Mouse (Mus musculus): ENCODE data around the gene Ptpra. TPM values are rescaled to one million over a fixed set of nuclear protein-coding genes. Genes with fewer than 3 reads are reported as not detected.

Ptpra gene
- total RNA-seq (2021), result 10 to 100 TPM; 15.5 to 20.6 TPM
- long read RNA-seq, experiment 1, full-length matches to known transcripts, result 7 of 14 reads
- long read RNA-seq, experiment 1, partial matches to known transcripts, result 2 of 14 reads
- long read RNA-seq, experiment 1, other reads (novel, unspliced or antisense), result 5 of 14 reads
- long read RNA-seq, experiment 2, full-length matches to known transcripts, result 10 of 26 reads
- long read RNA-seq, experiment 2, partial matches to known transcripts, result 4 of 26 reads
- long read RNA-seq, experiment 2, other reads (novel, unspliced or antisense), result 12 of 26 reads

GRCm38 (mm10) chr2:130449794-130450433 lies at the start of gene Ptpra:
Ptpra (plus strand) TSS chr2:130450278.
- intact Hi-C loops (cut with DNase I), result no loop called here
- peak; percentile 88 to 89 for DNase-seq

DNA sequence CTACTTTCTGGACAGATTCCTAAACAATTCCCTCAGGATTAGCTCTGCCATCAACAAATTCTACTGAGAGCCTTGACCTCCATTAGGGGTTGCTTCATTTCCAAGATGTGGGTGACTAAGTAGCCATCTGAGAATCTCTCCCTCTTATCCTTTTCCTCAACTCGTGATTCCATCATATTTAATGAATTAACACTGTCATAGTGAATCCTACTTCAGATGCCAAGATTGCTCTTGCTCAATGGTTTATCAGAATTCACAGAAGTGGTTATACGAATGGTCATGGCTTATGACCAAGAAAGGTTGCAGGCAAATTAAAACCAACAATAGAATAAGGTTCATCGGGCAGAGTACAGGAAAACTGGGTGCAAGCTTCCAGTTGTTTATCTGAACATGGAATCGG lies 48.2 kb upstream of the Ptpra start:
- intact Hi-C loops (cut with DNase I), result no loop called here
- no peak for DNase-seq

DNA sequence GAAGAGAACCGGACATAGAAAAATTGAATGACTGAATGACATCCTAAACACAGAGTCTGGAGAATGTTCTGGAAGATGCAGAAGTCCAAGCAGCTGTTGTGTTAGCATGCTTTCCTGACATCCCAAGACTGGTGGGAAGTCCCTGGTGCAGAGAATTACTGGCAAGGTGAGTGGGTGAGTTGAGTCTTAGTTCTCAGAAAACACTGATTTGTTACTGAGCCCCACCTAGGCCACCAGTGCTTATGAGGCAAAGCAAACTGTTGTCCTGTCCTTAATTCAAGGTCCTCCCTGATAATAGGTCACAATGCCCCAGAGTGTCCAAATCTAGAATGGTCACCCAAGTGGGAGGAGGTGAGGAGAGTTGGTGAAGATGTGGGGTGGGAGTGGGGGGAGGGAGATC lies 45.1 kb upstream of the Ptpra start, which contains the start of the genes Gm28372 and 1700020A23Rik:
Gene Gm28372 (plus strand): TSS at position 301 of the 400 bp plus-strand sequence.
Gene 1700020A23Rik (plus strand): TSS at position 321 of the 400 bp plus-strand sequence.
- no peak for DNase-seq

GRCm38 (mm10) chr2:130406178-130406577 lies 43.9 kb upstream of the Ptpra start, which contains the start of gene Tmem239:
Tmem239 (plus strand) TSS chr2:130406478.
- no peak for DNase-seq
- intact Hi-C loops (cut with DNase I), result no loop called here

More for the DNA sequence above, 45.1 kb upstream of the Ptpra start, which contains the start of the genes Gm28372 and 1700020A23Rik:
- intact Hi-C loops (cut with DNase I), result no loop called here

DNA sequence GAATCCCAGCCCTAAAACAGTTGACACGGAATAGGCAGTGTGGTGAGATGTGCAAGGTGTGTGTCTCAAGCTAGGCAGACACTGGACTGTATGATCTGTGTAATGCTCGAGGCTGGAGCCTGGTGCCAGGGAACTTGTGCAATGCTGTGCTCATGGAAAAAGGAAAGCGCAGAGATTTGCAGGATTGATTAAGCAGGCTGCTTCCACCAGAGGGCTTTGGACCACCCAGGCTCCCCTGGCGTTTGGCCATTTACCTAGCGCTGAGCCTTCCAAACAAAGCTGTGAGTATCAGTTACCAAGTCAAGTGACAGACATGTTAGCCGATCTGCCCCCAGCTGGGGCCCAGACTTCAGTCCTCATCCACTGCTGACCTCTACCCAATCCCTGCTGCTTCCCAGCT lies 41.9 kb upstream of the Ptpra start:
- DNase-seq, result no peak
- intact Hi-C loops (cut with DNase I), result no loop called here

DNA sequence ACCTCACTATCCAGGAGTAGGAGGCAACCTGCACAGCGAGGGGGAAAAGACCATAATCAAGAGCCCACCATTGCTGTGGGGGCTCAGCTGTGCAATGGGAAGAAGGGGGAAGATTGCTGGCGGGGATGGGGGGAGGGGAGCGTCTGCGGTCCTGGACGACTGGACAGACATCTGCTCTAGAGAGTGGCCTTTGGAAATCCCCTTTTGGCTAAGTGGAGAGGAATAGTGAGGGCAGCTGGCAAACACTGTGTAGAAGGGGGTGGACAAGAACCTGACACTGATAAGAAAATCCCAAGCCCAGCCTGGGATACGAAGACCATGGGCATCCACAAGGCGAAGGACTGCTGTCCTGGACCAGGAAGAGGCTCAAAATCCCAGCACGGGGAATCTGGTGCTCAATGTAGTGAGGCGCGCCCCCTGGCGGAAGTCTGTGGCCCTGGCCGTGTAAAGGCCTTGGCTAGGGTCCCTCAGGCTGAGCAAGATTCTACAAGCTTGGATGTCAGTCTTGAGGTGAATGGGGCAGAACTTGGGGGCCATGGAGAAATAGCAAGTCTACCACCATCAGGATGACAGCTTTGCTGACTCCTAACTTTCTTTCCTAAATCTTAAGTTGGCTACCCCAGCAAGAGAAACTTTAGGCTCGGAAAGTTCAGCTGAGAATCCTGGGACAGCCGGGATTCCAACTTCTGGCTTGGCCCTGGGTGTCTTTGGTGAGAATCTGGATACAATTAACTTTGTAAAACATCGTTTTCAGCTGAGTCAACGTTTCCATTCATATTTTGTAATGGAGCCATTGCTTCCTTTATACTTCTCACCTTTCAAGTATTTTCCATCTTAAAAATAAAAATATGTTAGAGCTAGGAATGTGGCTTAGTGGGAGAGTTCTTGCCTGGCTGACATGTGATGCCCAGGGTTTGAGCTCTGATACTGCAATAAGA lies 38.3 kb upstream of the Ptpra start:
- intact Hi-C loops (cut with DNase I), result loop anchor here (2.0 kb wide), 1 partner anchor 117 kb away; the partner anchor contains the start of gene Ebf4
- peak; percentile 80 to 81 for DNase-seq

DNA sequence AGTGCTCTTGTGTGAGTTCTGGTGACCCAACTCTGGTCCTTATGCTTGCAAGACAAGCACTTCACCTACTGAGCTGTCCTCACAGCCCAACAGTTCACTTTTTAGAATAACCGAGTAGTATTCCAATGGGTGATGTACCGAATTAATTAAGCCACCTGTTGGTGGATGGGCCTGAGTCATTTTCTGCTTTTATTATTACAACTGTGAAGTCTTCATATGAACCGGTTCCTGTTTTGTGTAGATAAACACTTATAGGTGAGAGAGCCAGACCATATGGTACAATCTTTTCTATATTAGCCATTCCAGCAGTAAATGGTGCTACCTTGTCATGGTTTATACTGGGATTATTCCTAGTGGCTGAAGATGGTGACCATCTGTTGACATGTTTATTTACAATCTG lies 37.3 kb upstream of the Ptpra start:
- intact Hi-C loops (cut with DNase I), result no loop called here
- DNase-seq, result no peak

- no peak for DNase-seq
- intact Hi-C loops (cut with DNase I), result no loop called here
These were observed 35.8 kb upstream of the Ptpra start for GRCm38 (mm10) chr2:130414094-130414856.

GRCm38 (mm10) chr2:130421781-130422620 lies 28.1 kb upstream of the Ptpra start:
- no peak for DNase-seq
- intact Hi-C loops (cut with DNase I), result no loop called here

DNA sequence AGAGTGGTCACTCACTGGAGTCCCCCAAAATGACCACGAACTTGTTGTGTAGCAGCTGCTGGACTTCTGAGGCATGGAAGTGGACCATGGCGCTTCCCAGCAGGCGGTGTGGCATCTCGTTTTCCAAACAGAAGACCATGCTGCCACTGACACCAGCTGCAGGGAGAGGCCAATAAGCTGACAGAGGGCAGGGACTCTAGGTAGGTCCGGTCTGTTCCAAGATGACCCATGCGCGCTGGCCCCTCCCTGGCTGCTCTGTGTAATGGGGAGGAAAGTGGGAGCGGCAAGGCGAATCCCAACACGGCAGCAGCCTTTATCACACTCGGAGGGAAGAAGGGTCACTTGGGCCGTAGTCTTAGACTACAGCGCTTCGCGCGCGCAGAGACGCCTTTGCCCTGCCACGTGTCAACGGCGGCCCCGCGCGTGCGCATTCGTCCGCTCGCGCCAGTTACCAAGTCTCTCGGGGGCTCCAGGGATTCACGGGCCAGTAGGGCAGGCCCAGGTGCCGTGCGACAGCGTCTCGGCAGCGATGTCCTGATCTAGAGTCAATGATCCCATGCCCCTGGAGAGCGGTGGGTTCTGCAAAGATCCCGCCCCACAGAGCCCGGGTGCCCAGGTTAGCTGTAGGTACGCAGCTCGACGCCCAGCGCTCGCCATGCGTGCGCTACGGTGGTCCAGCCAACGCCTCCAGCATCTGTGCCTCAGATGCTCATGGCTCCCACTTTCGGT lies 26.5 kb upstream of the Ptpra start:
- intact Hi-C loops (cut with DNase I), result no loop called here
- peak; percentile 58 to 76 for DNase-seq

GRCm38 (mm10) chr2:130424126-130424853 lies 25.8 kb upstream of the Ptpra start, which contains the start of the genes Vps16 and Pced1a:
Vps16 (plus strand) TSS chr2:130424339.
Pced1a (minus strand) TSS chr2:130424701.
- peak; percentile 90 for DNase-seq
- intact Hi-C loops (cut with DNase I), result no loop called here

- intact Hi-C loops (cut with DNase I), result no loop called here
- no peak for DNase-seq
These were observed 25.0 kb upstream of the Ptpra start for GRCm38 (mm10) chr2:130425112-130425511.

GRCm38 (mm10) chr2:130429851-130430250 lies 20.2 kb upstream of the Ptpra start:
- no peak for DNase-seq
- intact Hi-C loops (cut with DNase I), result no loop called here

DNA sequence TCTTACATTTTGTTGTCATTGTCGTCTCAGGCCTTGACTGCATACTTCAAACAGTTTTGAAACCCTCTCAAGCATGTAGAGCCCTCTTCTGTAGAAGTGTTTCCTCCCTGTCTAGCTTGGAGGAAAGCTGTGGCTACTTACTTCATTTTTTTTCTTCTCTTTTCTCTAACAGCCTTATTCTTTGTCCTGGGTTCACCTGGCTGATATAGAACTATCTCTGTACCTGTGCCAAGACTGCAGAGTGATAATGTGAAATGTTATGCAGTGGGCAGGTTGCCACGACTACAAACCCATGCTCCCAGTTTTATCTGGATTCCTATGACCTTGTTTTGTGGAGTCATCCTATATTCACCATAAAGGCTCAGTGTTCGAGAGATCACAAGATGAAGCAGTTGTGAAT lies 19.6 kb upstream of the Ptpra start:
- DNase-seq, result no peak
- intact Hi-C loops (cut with DNase I), result no loop called here

DNA sequence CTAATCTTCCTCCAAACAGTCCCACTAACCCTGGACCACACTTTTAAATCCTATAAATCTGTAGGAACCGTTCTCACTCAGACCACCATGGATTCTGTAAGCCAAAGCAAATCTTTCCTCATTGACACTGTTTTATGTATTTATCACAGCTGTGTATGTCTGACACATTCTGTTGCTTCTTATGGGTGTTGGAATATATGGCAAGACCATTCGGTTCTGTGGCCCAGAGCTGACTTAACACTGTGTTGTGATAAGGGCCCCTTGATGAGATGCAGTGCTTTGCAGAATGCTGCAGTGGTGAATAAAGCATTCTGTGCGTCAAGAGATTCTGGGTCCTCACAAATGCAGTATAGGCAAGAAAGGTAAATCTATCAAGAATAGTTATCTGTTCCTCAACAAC lies 17.9 kb upstream of the Ptpra start:
- intact Hi-C loops (cut with DNase I), result no loop called here
- no peak for DNase-seq

GRCm38 (mm10) chr2:130433152-130433551 lies 16.9 kb upstream of the Ptpra start:
- no peak for DNase-seq
- intact Hi-C loops (cut with DNase I), result no loop called here

DNA sequence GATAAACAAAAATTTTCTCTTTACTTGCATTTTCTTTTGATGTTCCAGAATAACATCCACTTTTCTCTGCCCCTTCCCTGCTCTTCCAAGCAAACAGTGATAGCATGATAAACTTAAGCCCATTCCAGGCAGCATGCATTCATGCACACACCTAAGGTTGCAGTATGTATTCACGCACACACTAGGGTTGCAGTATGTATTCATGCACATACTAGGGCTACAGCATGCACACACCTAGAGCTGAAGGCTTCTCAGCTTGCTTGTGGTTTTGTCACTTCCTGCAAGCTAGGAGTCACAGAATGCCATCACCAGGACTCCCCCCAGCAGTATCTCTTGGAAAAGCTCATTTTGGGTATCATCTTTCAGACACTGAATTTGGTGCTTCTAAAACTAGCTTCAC lies 13.3 kb upstream of the Ptpra start:
- intact Hi-C loops (cut with DNase I), result no loop called here
- DNase-seq, result no peak

- intact Hi-C loops (cut with DNase I), result no loop called here
- no peak for DNase-seq
These were observed 11.2 kb upstream of the Ptpra start for GRCm38 (mm10) chr2:130438861-130439260.
